Mouse (Mus musculus) embryonic facial prominence, embryonic 12.5 days (tissue): ENCODE measurements around the gene Atg2a. TPM values are rescaled to one million over a fixed set of nuclear protein-coding genes. Genes with fewer than 3 reads are reported as not detected.

Source experiments
- ATAC-seq: fragments of 200-750 bp; cut with Nextera tagmentation; 2 replicates; pipeline ENCODE4 v1.8.0; 2017; ENCODE audit not compliant: insufficient number of reproducible peaks, insufficient read depth, low FRiP score, low TSS enrichment
- H3K27ac ChIP-seq: fragments of 300-500 bp; sonication (generic); 2 replicates; pipeline ENCODE4 v1.5.1; 2016; ENCODE audit warnings: mild to moderate bottlenecking
- H3K27me3 ChIP-seq: fragments of 300-500 bp; sonication (generic); 2 replicates; pipeline ENCODE4 v1.6.1; 2016; ENCODE audit warnings: mild to moderate bottlenecking, moderate library complexity
- H3K36me3 ChIP-seq: fragments of 300-500 bp; sonication (generic); 2 replicates; pipeline ENCODE4 v1.6.1; 2016; ENCODE audit warnings: mild to moderate bottlenecking
- H3K4me1 ChIP-seq: fragments of 300-500 bp; sonication (generic); 2 replicates; pipeline ENCODE4 v1.6.1; 2016
- H3K4me2 ChIP-seq: fragments of 300-500 bp; sonication (generic); replicated peaks from 2 replicates; pipeline ENCODE4 v1.6.1; 2016; ENCODE audit warnings: mild to moderate bottlenecking, moderate library complexity
- H3K4me3 ChIP-seq: fragments of 300-500 bp; sonication (generic); 2 replicates; pipeline ENCODE4 v1.5.1; 2016; ENCODE audit warnings: mild to moderate bottlenecking
- H3K9ac ChIP-seq: fragments of 300-500 bp; sonication (generic); 2 replicates; pipeline ENCODE4 v1.6.1; 2016; ENCODE audit warnings: mild to moderate bottlenecking, moderate library complexity
- H3K9me3 ChIP-seq: fragments of 300-500 bp; sonication (generic); 2 replicates; pipeline ENCODE4 v1.6.1; 2016; ENCODE audit warnings: mild to moderate bottlenecking, moderate library complexity
- WGBS: fragments of 180-500 bp; shearing (Covaris S2); methylation state at CpG from one replicate; pipeline ENCODE4 v1.1.7; 2016; 5-methylcytosine and 5-hydroxymethylcytosine counted together
- polyA plus RNA-seq: library from polyadenylated mRNA; unstranded; fragments of >200 nt; fragmentation: Nextera tagmentation; extraction: Ambion mirVana; gene quantifications from 2 replicates; pipeline ENCODE4 v1.2.1, GENCODE M21; 2016

The Atg2a gene
- polyA plus RNA-seq, 1 experiment from 2014 or later, result 12.0 TPM

DNA sequence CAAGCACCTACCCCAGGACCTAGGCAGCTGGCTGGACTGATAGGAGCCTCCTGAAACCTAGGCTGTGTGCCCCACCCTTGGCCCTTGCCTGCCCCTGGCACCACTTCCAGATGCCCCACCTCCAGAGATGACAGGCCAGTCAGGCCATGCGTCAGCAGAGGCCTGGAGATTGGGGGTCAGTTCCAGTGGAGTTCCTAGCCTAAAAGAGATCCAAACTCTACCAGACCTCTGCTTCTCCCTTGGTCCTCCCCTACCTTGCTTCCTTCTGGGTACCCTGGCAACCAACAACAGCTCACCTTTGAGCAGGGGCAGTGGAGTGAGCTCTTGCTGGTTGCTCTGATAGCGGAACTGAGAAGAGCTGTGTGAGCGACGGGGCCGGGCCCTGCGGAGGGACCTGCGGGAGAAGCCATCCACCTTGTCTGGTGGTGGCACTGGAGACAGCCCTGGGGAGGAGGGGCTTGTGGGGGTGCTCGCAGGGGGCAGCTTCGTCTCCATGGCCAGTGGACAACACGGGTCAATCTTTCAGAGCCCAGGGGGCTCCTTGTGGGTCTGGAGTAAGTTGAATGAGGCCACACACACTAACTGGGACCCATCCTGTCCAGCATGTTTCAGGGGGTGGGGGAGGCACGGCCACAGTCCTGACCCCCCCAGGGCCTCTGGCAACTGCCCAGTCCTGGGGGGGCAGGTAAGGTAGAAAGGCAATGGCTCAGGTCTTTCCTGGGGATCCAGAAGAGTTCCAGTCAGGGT, 7.0 kb upstream of the Atg2a start:
- no peak for ATAC-seq

DNA sequence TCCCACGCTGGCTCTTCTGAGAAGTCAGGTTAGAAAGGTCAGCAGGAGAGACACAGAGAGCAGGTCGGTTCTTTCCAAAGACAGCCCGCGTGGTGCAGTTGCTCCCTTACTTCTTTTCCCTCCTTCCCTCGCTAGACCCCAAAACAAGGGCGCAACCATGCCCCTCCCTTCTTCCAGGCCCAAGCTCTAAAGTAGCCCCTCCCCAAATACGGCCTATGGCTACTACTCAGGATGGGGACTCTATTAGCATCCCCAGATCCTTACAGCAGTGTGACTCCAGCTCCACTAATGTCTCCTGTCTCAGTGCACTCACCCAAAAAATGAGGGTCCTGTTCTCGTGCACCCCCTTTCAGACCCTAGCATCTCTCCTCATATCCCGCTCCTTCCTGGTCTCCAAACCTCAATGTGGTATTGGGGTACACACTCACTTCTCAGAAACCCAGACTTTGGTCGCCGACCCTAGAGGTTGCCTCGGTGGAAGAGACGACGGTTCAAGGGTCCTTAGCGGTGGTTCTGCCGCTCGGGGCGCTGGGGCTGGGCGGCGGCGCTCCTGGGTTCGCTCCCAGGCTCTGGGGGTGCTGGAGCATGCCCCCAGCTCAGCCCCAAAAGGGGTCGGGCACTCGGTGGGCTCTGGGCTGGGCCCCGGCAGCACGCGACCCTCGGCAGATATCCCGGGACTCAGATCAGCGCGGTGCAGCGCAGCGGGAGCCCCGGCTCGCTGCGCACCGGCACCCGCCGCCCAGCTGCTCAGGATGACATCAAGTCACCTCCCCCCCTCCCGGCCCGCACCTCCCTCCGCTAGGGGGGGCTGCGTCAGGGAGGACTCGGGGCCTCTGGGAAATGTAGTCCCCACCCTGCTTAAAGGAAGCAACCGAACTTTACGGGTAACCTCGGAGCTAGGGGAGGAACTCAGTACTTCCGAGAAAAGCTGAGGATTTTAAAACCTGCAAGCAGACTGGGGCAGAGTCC, 6.1 kb upstream of the Atg2a start, which contains the start of gene Ppp2r5b:
Gene Ppp2r5b (minus strand): TSS at position 789 of the 969 bp plus-strand sequence.
- H3K4me2 ChIP-seq, result peak within 1 kb of the TSS; percentile 65
- peak within 1 kb of the TSS; percentile 79 for H3K9ac ChIP-seq
- peaks cover 19% of the 10 kb centered on the region for H3K4me1 ChIP-seq
- H3K27ac ChIP-seq, result peak within 1 kb of the TSS; percentile 92
- peaks cover 25% of the 10 kb centered on the region for H3K36me3 ChIP-seq
- H3K4me3 ChIP-seq, result peak within 1 kb of the TSS; percentile 72
- H3K27me3 ChIP-seq, result no peaks in the 10 kb centered on the region
- WGBS, result 2% methylated on average over 46 of the region's 48 CpGs
- no peaks in the 10 kb centered on the region for H3K9me3 ChIP-seq
- ATAC-seq, result peak; percentile 90

More for the DNA sequence above, 7.0 kb upstream of the Atg2a start:
- no peaks in the 10 kb centered on the region for H3K9me3 ChIP-seq
- no peak overlapping the region for H3K27ac ChIP-seq
- peaks cover 19% of the 10 kb centered on the region for H3K4me1 ChIP-seq
- no peaks in the 10 kb centered on the region for H3K27me3 ChIP-seq
- peak overlapping the region; percentile 65 for H3K4me2 ChIP-seq
- H3K9ac ChIP-seq, result peak overlapping the region; percentile 79
- 72% methylated on average over 11 of the region's 11 CpGs for WGBS
- peak overlapping the region; percentile 72 for H3K4me3 ChIP-seq
- peaks cover 31% of the 10 kb centered on the region for H3K36me3 ChIP-seq

- Histone ChIP-seq H3K9ac (peak overlapping the region; percentile 79), H3K4me3 (peak overlapping the region; percentile 72), H3K27ac (peak overlapping the region; percentile 92), H3K9me3 (no peaks in the 10 kb centered on the region), H3K27me3 (no peaks in the 10 kb centered on the region), H3K4me1 (peaks cover 19% of the 10 kb centered on the region), H3K36me3 (peaks cover 18% of the 10 kb centered on the region), H3K4me2 (peak overlapping the region; percentile 65)
- under 1% methylated on average over 9 of the region's 9 CpGs for WGBS
- ATAC-seq, result peak; percentile 71
These were observed 5.4 kb upstream of the Atg2a start for GRCm38 (mm10) chr19:6236053-6236441.

GRCm38 (mm10) chr19:6236842-6237241, 4.6 kb upstream of the Atg2a start:
- no peak for ATAC-seq
- Histone ChIP-seq H3K4me1 (peaks cover 19% of the 10 kb centered on the region), H3K4me3 (0 out of 2 replicates have a peak overlapping the region, but pooled peaks have one; percentile 72), H3K27me3 (no peaks in the 10 kb centered on the region), H3K9ac (no peak overlapping the region), H3K9me3 (no peaks in the 10 kb centered on the region), H3K27ac (0 out of 2 replicates have a peak overlapping the region, but pooled peaks have one; percentile 92), H3K4me2 (no peak overlapping the region), H3K36me3 (0 out of 2 replicates have a peak, but pooled peaks cover 10% of the 10 kb centered on the region)
- 70% methylated on average over 7 of the region's 7 CpGs for WGBS

DNA sequence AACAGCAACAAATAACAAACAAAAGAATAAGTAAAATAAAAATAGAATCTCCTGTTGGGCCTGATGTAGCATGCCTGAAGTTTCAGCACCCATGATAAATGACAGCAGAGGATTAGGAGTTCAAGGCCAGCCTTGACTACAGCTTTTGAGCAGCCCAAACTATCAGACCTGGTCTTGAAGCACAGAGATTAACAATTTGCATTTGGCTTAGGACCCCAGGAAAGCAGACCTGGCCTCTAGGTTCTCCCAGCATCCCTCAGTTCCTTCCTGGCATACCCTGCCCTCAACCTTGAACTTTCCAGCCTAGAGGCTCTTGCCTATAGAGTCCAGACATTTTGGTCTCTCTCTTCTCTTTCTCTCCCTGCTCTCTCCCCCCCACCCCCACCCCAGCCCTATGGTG, 2.7 kb upstream of the Atg2a start:
- Histone ChIP-seq H3K36me3 (no peaks in the 10 kb centered on the region), H3K4me3 (no peak overlapping the region), H3K4me1 (peaks cover 33% of the 10 kb centered on the region), H3K27ac (no peak overlapping the region), H3K4me2 (no peak overlapping the region), H3K9me3 (no peaks in the 10 kb centered on the region), H3K27me3 (no peaks in the 10 kb centered on the region), H3K9ac (no peak overlapping the region)
- ATAC-seq, result no peak

- H3K27me3 ChIP-seq, result no peaks in the 10 kb centered on the region
- H3K36me3 ChIP-seq, result peaks cover 8% of the 10 kb centered on the region
- no peaks in the 10 kb centered on the region for H3K9me3 ChIP-seq
- H3K9ac ChIP-seq, result no peak overlapping the region
- no peak overlapping the region for H3K4me2 ChIP-seq
- 71% methylated on average over 1 of the region's 1 CpGs for WGBS
- no peak for ATAC-seq
- H3K27ac ChIP-seq, result no peak overlapping the region
- peaks cover 22% of the 10 kb centered on the region for H3K4me1 ChIP-seq
- H3K4me3 ChIP-seq, result no peak overlapping the region
These were observed 1.3 kb upstream of the Atg2a start for GRCm38 (mm10) chr19:6240136-6240535.

GRCm38 (mm10) chr19:6240725-6241124, 743 bp upstream of the Atg2a start:
- H3K4me3 ChIP-seq, result no peak overlapping the region
- H3K9me3 ChIP-seq, result no peaks in the 10 kb centered on the region
- no peak overlapping the region for H3K9ac ChIP-seq
- ATAC-seq, result no peak
- peaks cover 19% of the 10 kb centered on the region for H3K4me1 ChIP-seq
- H3K27ac ChIP-seq, result no peak overlapping the region
- H3K4me2 ChIP-seq, result peak overlapping the region; percentile 93; the same call in 1 of the 2 replicates
- 33% methylated on average over 5 of the region's 5 CpGs for WGBS
- H3K36me3 ChIP-seq, result peaks cover 14% of the 10 kb centered on the region
- H3K27me3 ChIP-seq, result no peaks in the 10 kb centered on the region

- WGBS, result 0% methylated on average over 4 of the region's 4 CpGs
- Histone ChIP-seq H3K4me2 (peak overlapping the region; percentile 93), H3K9me3 (no peaks in the 10 kb centered on the region), H3K27ac (peak overlapping the region; percentile 67; the same call in 1 of the 2 replicates), H3K9ac (peak overlapping the region; percentile 92), H3K4me1 (peaks cover 14% of the 10 kb centered on the region), H3K4me3 (peak overlapping the region; percentile 89), H3K27me3 (no peaks in the 10 kb centered on the region), H3K36me3 (peaks cover 28% of the 10 kb centered on the region)
- no peak for ATAC-seq
These were observed 813 bp downstream of the Atg2a start for GRCm38 (mm10) chr19:6242281-6242680.

DNA sequence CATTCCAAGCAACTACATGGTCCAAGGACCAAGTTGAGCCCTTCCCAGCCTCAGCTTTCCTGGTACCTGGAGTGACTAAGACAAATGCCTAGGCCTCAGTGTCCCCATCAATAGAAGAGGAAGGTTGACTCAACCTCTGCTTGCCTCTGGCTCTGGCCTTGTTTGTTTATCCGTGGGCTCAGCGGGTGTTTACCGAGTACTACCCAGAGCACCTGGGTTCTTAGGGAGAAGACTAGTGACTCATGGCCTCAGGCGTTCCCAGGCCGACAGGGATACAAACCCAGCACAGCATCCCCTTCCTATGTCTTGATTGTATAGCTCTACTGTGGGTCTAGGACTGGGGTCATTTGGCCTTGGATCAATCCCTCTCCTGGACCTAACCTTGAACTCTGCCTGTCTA, 1.8 kb downstream of the Atg2a start:
- WGBS, result 80% methylated on average over 5 of the region's 5 CpGs
- ATAC-seq, result no peak
- Histone ChIP-seq H3K4me3 (no peak overlapping the region), H3K27ac (no peak overlapping the region), H3K36me3 (peaks cover 37% of the 10 kb centered on the region), H3K27me3 (no peaks in the 10 kb centered on the region), H3K9ac (no peak overlapping the region), H3K9me3 (no peaks in the 10 kb centered on the region), H3K4me1 (peaks cover 14% of the 10 kb centered on the region), H3K4me2 (no peak overlapping the region)

DNA sequence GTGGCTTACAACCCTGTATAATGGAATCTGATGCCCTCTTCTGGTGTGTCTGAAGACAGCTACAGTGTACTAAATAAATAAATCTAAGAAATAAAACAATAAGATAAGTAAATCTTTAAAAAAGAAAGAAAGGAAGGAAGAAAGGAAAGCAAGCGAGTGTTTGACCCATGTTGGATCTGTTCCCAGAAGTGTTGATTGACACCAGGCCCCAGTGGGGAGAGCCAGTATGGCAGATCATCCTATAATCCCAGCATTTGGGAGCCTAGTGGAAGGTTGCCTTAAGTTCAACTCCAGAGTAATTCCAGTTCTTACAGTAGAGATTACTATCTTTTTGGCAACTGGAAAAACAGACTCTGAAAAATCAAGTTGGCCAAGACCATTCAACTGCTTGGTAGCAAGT, 4.3 kb downstream of the Atg2a start:
- WGBS, result 90% methylated on average over 1 of the region's 1 CpGs
- Histone ChIP-seq H3K9me3 (no peaks in the 10 kb centered on the region), H3K36me3 (peaks cover 52% of the 10 kb centered on the region), H3K4me3 (no peak overlapping the region), H3K27ac (no peak overlapping the region), H3K9ac (no peak overlapping the region), H3K27me3 (no peaks in the 10 kb centered on the region), H3K4me2 (no peak overlapping the region), H3K4me1 (peaks cover 14% of the 10 kb centered on the region)
- no peak for ATAC-seq

- H3K9ac ChIP-seq, result no peak overlapping the region
- no peak overlapping the region for H3K4me3 ChIP-seq
- no peak for ATAC-seq
- H3K4me1 ChIP-seq, result peaks cover 6% of the 10 kb centered on the region
- H3K27ac ChIP-seq, result no peak overlapping the region
- no peaks in the 10 kb centered on the region for H3K27me3 ChIP-seq
- WGBS, result 90% methylated on average over 29 of the region's 29 CpGs
- H3K4me2 ChIP-seq, result no peak overlapping the region
- no peaks in the 10 kb centered on the region for H3K9me3 ChIP-seq
- peaks cover 70% of the 10 kb centered on the region for H3K36me3 ChIP-seq
These were observed 6.2 kb downstream of the Atg2a start for GRCm38 (mm10) chr19:6247526-6248300.
